Mouse (Mus musculus): ENCODE results near the gene Rdm1.

- no peak for TF ChIP-seq CTCF (IDR thresholded peaks at IDR 0.05; ENCODE audit: low read depth, low read length)
- TF ChIP-seq GATA1 (IDR thresholded peaks at IDR 0.05; ENCODE audit: borderline replicate concordance, low read length) = no peak
- no peak for TF ChIP-seq TAL1 (conservative IDR thresholded peaks at IDR 0.05; ENCODE audit: low read depth, low read length)
- no peak for TF ChIP-seq POLR2AphosphoS5 (IDR thresholded peaks at IDR 0.05; ENCODE audit: insufficient replicate concordance, low read depth, low read length)
- TF ChIP-seq GATA2 (IDR thresholded peaks at IDR 0.05; ENCODE audit: borderline replicate concordance, low read depth, low read length) = no peak
Observed at GRCm38 (mm10) chr11:101618596-101618995, 8.4 kb upstream of the Rdm1 start.

Measured in G1E (cell line).